Mouse (Mus musculus) E14TG2a.4 (cell line): ENCODE measurements around the gene Bbs9.

ENCODE experiments used
- CTCF ChIP-seq: conservative IDR thresholded peaks from 2 replicates; pipeline ENCODE4 v1.5.1; 2014; ENCODE audit warnings: low read length
- NANOG ChIP-seq: IDR thresholded peaks from 2 replicates; pipeline ENCODE4 v1.6.1; 2014; ENCODE audit warnings: borderline replicate concordance, low read length, mixed read lengths
- POU5F1 ChIP-seq: IDR thresholded peaks from 2 replicates; pipeline ENCODE4 v1.6.1; 2014; ENCODE audit warnings: low read length, borderline replicate concordance

GRCm38 (mm10) chr9:22732646-22733045 lies 257.1 kb downstream of the Bbs9 start:
- TF ChIP-seq CTCF (no peak), POU5F1 (no peak), NANOG (peak; percentile 99)
